Mouse (Mus musculus): ENCODE measurements around the gene Kirrel3.

Gene Kirrel3

GRCm38 (mm10) chr9:34485759-34486431, at the start of gene Kirrel3:
Gene Kirrel3 (plus strand): TSS chr9:34485894.
- peak; percentile 57 for DNase-seq

DNA sequence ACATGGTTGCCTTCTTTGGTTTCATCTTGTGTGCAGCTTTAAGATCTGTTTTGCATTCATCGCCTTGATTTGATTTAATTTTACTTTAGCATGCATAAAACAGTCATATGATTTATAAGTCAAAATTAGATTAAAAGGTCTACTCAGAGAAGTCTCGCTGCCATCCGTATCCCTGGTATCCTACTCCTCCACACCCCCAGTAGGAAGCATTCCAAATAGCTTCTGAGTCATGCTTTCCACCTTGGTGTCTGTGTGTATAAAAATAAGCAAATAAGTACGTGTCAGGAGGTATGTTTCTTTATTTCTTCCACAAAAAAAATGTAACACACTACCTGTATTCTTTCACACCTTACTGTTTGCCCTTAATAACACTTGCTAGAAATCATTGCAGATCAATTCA, 45.0 kb upstream of the Kirrel3 start:
- no peak for DNase-seq

DNA sequence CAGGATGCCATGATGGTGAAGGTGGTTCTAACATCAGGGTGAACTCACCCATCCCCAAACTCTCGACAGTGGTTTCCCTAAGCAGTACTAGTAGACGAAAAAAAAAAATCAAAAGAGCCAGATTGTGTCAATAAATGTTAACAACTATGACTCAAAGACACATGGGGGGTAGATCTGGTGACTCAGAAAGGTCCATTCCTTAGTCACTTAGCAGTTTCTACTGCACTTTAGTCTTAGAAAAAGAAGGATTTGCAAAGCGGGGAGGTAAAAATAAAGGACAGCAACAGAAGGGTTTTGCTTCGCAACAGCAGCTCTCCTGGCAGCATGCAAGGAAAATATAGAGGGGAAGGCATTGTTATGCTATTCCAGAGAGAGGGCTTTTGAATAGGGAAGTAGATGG, 41.7 kb upstream of the Kirrel3 start:
- DNase-seq: no peak

- no peak for DNase-seq
Measured at GRCm38 (mm10) chr9:34446497-34447350, 39.0 kb upstream of the Kirrel3 start.

DNA sequence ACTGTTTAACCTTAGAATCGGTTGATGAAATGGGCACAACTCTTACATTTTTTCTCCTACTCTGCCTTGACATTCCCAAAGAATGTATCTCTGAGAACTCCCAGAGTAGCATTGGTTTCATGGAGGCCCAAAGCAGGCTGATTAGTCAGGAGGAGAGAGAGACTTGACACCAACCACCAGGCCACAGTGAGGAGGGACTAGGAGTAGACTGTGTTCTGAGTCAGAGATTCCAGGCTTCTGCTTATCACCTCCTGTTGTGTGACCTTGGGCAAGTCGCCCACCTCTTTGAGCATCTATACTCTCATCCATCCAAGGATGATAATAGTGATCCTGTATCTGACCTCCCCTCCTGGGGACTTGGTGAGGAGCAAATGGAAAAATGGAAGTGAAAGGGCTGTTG, 38.0 kb upstream of the Kirrel3 start:
- DNase-seq: no peak

- no peak for DNase-seq
Measured at GRCm38 (mm10) chr9:34448467-34448866, 37.2 kb upstream of the Kirrel3 start.

DNA sequence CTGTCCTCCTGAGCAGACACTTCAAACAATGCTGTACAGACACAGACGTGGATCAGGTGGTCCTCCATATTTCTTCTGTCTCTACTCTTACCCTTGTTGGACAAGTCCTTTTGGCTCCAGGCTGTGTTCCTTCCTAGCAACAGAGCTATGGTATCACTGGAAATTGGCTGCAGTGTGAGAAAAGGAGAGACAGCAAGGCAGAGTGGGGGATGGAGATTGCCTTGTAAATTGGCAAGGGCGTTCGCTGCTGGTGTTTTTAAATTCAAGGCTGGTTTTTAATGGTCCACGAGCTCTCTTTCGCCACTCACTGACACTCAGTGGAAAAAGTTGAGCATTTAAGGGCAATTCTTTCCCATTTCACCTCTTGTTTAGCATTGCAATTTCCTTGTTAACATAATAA, 27.5 kb upstream of the Kirrel3 start:
- DNase-seq: no peak

GRCm38 (mm10) chr9:34459968-34460367, 25.7 kb upstream of the Kirrel3 start:
- no peak for DNase-seq

GRCm38 (mm10) chr9:34463666-34464065, 22.0 kb upstream of the Kirrel3 start:
- no peak for DNase-seq

GRCm38 (mm10) chr9:34466058-34466457, 19.6 kb upstream of the Kirrel3 start:
- DNase-seq: no peak

DNA sequence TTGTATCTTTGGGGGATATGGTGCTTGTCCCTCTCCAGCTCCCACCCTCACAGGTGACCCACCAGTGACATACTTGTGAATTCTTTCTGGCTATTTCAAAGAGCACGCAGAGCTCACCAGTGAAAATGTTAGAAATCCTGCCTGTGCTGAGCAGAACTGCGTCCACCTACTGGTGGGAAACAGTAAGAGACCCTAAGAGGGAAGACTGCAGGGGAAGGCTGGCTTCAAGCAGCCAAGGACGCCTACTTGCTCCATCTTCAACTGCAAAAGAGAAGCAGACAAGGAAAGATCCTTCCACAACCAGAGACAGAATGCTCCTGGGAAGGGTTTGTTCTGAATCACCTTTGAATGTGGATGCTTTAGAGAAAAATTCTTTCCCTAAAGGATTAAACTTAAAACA, 16.5 kb upstream of the Kirrel3 start:
- DNase-seq: no peak

DNA sequence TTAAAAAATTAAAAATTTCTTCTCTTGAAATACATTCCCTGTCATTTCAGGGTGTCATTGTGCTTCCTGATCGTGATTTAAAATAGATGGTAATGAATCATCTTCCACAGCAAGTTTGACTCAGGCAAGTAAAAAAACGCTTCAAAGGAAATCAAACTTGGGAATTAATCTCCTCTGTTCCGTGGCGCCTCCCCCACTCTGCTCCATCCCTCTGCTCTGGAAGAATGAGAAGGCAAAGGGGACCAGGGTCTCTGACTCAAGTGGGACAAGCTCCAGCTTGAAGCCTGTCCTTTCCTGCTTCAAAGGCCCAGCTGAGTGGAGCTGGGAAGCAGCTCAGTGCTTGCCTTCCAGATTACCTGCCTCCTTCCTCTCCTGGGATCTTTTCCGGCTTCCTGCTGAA, 9.5 kb upstream of the Kirrel3 start:
- no peak for DNase-seq

- DNase-seq: no peak
Measured at GRCm38 (mm10) chr9:34478494-34478893, 7.2 kb upstream of the Kirrel3 start.

DNA sequence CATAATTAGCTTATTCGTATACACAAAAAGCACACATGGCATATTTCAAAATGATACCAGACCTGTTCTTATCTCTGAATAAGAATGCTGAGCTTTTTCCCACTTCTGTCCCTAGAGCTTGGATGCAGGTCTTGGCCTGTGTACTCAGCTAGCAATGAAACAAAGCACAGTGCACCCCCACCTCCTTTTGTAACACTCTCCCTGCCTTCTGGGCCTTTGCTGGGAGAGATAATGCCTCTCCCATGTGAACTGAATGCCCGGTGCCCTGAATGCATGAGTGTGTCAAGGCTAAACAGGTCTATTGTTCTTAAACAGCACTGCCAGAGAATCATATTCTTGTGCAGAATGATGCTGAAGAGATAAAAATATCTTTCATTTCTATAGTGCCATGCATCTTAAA, 2.5 kb upstream of the Kirrel3 start:
- DNase-seq: no peak

- no peak for DNase-seq
Measured at GRCm38 (mm10) chr9:34484665-34485064, 1.0 kb upstream of the Kirrel3 start.

GRCm38 (mm10) chr9:34488267-34488666, 2.6 kb downstream of the Kirrel3 start:
- no peak for DNase-seq

- DNase-seq: peak; percentile 29
Measured at GRCm38 (mm10) chr9:34488700-34489315, 3.1 kb downstream of the Kirrel3 start.

- DNase-seq: no peak
Measured at GRCm38 (mm10) chr9:34489316-34489710, 3.6 kb downstream of the Kirrel3 start.

DNA sequence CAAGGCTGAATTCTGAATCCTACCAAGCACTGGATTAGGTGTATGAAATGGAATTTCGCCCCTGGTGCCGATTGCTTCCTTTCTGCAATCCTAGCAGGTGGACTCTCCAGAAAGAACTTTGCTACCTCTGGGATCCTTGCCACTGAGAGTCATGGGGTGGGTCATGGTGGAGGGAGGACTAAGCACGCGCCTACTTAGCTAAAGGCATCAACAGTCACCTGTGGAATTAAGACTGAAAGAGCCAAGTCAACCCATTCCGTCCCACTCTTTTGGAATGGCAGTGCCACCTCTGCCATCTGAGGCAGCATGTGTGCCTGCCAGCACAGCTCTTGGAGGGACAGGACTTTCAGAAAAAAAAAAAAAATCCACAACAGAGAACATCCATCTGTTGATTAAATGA, 4.1 kb downstream of the Kirrel3 start:
- DNase-seq: no peak

DNA sequence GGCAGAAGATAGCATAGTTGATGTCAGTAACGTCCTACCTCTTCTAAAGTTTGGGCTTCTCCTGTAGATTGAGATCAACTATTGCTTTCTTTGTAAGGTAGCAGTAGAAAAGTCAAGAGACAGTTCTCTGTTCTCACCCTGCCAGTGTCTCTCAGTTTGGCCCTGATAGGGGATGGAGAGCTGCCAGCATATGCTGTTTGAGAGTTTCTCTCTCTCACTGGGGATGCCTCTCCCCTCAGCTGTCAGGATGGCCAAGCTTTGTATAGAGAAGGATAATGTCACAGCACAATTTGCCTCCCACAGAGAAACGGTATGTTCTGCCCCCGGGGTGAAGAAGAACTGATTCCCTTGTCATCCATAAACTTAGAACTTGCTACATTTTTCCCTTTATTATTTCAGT, 6.4 kb downstream of the Kirrel3 start:
- DNase-seq: no peak

- DNase-seq: no peak
Measured at GRCm38 (mm10) chr9:34493571-34493970, 7.9 kb downstream of the Kirrel3 start.

DNA sequence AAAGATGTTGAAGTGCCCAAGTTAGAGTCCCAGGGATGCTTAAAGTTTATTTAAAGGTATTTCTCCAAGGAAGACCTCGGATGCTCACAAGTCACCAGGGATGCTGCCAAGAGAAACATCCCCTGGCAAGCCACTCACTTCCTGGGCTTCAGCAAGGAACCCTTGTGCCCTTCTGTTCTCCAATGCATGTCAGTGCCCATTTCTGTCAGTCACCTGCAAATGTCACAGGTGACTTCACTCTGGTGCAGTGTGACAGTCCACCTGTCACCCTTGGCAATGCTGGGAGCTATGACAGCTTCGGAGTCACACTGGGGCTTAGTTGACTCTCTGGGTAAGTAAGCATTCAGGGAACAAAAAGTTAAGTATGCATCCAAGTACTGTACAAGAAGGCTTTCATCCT, 12.4 kb downstream of the Kirrel3 start:
- DNase-seq: no peak

- DNase-seq: peak; percentile 87
Measured at GRCm38 (mm10) chr9:34498651-34499050, 13.0 kb downstream of the Kirrel3 start.

- no peak for DNase-seq
Measured at GRCm38 (mm10) chr9:34507164-34507563, 21.5 kb downstream of the Kirrel3 start.

Measured in lung, postnatal 14 days (tissue).